Mouse (Mus musculus): ENCODE data around the gene Cdx4. TPM values are rescaled to one million over a fixed set of nuclear protein-coding genes. Genes with fewer than 3 reads are reported as not detected.

The Cdx4 gene
- total RNA-seq, 2 experiments from 2014 or later = not detected

Other genes with a start within 250 kb of the Cdx4 start
- not detected for gene Nap1l2, start 134.8 kb upstream of the Cdx4 start, total RNA-seq (2021)
- 1 to 10 TPM in 1 of 2 experiments, under 1 TPM in 1; 0.89 to 1.1 TPM for gene Chic1, start 35.1 kb downstream of the Cdx4 start, total RNA-seq (2021)
- gene Tsx, start 93.1 kb downstream of the Cdx4 start, total RNA-seq (2021) = not detected
- not detected for gene Gm26992, start 100.6 kb downstream of the Cdx4 start, total RNA-seq (2021)